Mouse (Mus musculus) gonadal fat pad, adult 2 months (tissue): ENCODE data around the gene Dlx3. TPM values are rescaled to one million over a fixed set of nuclear protein-coding genes. Genes with fewer than 3 reads are reported as not detected.
A peak's percentile ranks its signal among the peaks of the same experiment; 100 is the strongest.

Experiments used
- DNase-seq: peaks from one replicate; pipeline ENCODE4 v3.0.0-alpha.2; 2012; ENCODE audit warnings: low read depth
- polyA plus RNA-seq: library from polyadenylated mRNA; depleted of rRNA; stranded (reverse); fragments of >200 nt; gene quantifications from 2 replicates; pipeline ENCODE4 v1.2.3, GENCODE M21; 2012; rRNA removed

Dlx3 gene
- 0.07 and 0.29 TPM in 2 replicates for polyA plus RNA-seq

- no peak for DNase-seq
Observed at GRCm38 (mm10) chr11:95119990-95120632, at the start of gene Dlx3. Gene Dlx3, plus strand, starts transcription at chr11:95120119.

- peak; percentile 45 for DNase-seq
Observed at GRCm38 (mm10) chr11:95070140-95071107, 49.5 kb upstream of the Dlx3 start.

DNA sequence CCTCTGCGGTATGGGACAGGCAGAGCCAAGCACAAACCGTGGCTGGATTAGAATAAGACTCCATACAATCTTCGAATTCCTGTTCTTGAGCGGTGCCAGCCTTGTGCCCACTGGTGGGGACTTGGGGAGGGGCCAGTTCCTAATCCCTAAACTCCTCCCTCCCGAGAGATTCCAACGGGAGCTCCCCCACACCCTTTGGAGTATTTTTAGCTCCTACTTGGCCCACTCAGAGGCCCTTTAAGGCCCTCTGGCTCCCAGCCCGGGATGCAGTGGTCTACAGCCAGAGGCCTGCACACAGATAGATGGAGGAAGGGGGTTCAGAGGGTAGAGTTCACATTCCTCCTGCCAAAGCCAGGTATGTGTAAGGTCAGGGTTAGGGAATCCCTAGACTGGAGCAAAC lies 48.7 kb upstream of the Dlx3 start:
- no peak for DNase-seq

GRCm38 (mm10) chr11:95072136-95072535 lies 47.8 kb upstream of the Dlx3 start:
- no peak for DNase-seq

- no peak for DNase-seq
Observed at GRCm38 (mm10) chr11:95072804-95073203, 47.1 kb upstream of the Dlx3 start.

GRCm38 (mm10) chr11:95073835-95074234 lies 46.1 kb upstream of the Dlx3 start:
- no peak for DNase-seq

DNA sequence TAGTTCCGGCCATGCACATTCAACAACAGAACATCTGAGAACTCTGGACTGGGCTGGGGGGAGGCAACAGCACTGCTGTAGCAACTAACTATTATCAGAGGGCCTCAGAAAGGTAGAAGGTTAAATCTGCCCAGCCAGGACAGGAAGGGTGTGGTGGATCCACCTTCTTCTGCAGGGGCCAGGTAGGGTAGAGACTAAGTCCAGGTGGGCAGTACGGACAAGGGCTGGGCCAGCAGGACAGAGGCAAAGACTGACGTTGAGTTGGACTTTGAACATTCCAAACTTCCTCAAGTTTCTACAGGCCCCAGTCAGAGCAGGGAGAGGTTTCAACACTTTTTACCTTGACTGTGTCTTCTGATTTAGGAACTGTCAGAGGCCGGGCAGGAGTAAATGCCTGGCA lies 45.2 kb upstream of the Dlx3 start:
- no peak for DNase-seq

GRCm38 (mm10) chr11:95075197-95076040 lies 44.5 kb upstream of the Dlx3 start:
- DNase-seq = no peak

DNA sequence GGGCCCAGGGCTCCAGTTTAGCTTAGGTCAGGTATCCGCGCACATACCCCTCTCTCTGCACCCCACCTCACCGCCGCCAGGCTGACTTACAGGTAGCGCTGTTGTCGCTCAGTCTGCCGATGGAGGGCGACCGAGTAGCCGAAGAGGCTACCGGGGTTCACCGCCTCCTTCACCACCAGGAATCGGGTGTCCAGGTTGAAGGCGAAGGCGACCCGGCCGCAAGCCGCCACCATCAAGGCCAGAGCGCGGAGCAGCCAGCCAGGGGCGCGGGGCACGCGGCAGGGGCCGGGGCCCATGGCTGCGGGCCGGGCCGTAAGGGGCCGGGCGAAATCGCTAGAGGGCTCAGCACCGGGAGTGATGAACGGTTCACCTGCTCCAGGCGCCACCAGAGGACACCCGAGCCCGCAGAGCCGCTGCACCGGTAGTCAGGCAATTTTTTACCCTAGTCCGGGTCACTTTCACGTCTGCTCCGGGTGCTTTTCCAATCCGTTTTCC lies 43.8 kb upstream of the Dlx3 start:
- DNase-seq = no peak

DNA sequence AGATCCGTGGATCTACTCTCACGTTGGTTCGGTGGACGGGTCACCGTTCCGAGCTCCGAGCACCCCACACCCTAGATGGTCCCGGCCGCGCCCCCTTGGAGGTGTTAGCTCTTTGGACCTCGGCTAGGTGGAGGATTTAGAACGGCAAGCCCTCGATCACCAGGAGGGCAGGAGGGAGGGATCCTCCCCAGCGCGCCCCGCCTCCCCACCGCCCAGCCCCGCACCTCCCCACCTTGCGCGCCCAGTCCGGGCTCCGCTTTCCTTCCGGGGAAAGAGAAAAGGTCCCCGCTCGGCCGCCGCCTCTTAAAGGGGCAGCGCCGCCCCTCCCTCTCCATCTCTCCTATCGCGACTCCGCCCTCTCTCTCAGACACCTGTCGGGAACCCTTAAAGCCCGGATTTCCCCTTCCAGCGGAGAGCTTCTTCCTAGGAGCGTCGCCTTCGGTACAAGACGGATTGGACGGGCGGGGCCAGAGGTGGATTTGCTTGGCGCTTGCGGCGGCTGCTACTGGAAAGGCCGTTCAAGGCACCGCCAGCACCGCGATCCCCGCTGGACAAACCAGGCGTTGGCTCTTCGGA lies 43.3 kb upstream of the Dlx3 start, which contains the start of gene Itga3:
Itga3 (minus strand) TSS at position 266 of the 576 bp plus-strand sequence.
- DNase-seq = no peak

DNA sequence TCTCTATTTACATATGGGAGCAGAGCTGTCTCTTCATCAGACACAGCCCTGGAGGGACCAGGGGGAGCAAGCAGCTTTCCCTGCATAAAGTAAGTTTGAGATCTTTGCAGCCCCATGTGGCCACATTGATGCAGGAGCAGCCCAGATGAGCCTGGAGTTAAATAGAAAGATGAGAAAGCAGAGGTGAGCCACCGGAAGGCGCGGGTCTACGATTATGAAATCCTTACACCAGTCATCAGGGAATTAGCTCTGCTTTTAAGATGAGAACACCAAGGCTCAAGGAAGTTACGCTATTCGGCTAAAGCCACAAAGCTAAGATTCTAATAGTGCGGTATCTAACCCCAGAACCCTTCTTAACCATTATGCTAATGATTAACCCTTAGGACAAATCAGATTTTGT lies 42.0 kb upstream of the Dlx3 start:
- no peak for DNase-seq

DNA sequence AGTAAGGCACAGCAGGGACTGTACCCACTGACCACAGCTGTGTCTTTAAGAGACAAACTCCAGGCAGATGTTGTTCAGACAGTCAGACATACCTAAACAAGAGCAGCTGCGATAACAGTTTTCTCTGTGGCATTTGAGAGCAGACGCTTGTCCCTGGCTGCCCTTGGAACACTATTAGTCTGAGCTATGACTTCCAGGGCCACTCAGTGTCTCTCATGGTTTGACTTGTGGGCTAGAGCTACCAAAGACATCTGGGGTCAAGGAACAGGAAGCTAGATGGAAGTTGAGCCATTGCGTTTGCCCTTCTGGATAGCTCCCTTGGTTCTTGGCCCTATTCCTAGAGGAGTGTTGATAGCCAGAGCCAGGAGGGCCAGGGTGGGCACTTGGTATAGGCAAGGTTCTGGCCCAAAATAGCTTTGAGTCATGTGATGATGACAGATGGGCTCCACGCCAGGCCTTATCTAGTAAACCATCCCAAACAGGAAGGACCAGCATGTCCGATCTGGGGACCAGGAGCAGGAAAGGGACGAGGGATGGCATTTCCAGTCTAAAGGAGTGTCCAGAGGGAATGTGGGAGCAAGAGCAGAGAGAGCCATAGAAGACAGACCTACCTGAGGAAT lies 40.6 kb upstream of the Dlx3 start:
- no peak for DNase-seq

GRCm38 (mm10) chr11:95080783-95081182 lies 39.1 kb upstream of the Dlx3 start:
- no peak for DNase-seq

DNA sequence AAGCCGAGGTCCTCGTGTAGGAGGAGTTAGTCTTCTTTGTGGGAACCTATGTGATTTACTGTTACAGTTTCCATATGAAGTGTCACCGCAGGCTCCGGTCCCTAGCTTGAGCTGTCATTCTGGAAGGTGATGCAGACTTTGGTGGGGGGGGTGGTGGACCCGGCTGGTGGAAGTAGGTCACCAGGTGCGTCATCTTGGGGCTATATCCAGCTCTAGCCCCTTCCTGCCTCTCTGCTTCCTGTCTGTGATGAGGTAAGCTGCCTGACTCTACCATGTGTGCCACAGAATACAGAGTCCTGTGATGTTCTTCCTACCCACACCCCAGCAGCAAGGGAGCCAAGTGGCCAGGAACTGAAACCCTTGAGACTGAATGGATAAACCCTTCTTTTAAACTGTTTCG lies 37.0 kb upstream of the Dlx3 start:
- no peak for DNase-seq

GRCm38 (mm10) chr11:95084175-95084574 lies 35.7 kb upstream of the Dlx3 start:
- DNase-seq = no peak

DNA sequence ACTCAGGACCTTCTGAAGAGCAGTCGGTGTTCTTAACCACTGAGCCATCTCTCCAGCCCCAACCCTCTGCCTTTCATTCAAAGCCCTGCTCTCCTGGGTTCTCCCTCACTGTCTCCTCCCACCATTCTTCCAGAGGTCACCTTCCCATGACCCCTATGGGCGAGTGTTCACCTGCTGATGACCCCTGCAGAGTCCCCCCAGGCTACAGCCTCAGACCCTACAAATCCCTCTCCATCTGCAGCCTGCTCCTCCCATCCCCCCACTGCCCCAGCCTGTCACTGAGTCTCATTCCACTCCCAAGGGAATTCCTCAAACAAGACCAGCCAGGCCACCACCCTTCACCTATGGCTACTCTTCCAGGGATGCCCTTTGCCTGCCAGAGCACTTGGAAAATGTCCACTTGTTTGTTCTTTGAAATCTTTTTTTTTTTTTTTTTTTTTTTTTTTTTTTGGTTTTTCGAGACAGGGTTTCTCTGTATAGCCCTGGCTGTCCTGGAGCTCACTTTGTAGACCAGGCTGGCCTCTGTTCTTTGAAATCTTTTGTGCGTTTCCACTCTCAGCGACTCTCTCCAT lies 35.0 kb upstream of the Dlx3 start:
- no peak for DNase-seq

DNA sequence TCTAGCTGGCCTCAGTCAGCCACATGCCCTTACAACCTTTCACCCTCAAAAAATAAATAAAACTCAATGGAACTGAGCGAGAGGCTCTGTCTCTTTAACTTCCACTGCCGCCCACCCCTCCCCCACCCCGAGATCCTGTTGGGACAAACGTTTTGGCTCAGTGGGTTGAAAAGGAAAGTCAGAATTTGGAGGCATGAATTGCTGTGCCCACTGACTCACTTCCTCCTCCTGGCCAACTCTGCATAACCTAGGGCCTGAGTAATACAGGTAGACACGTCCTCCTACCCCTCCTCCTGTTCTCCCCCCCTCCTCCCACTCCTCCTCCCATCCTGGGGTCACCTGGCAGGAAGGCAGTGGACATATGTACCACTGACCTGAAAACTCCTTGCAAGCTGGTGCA lies 34.2 kb upstream of the Dlx3 start:
- no peak for DNase-seq

GRCm38 (mm10) chr11:95086229-95086628 lies 33.7 kb upstream of the Dlx3 start:
- DNase-seq = no peak

DNA sequence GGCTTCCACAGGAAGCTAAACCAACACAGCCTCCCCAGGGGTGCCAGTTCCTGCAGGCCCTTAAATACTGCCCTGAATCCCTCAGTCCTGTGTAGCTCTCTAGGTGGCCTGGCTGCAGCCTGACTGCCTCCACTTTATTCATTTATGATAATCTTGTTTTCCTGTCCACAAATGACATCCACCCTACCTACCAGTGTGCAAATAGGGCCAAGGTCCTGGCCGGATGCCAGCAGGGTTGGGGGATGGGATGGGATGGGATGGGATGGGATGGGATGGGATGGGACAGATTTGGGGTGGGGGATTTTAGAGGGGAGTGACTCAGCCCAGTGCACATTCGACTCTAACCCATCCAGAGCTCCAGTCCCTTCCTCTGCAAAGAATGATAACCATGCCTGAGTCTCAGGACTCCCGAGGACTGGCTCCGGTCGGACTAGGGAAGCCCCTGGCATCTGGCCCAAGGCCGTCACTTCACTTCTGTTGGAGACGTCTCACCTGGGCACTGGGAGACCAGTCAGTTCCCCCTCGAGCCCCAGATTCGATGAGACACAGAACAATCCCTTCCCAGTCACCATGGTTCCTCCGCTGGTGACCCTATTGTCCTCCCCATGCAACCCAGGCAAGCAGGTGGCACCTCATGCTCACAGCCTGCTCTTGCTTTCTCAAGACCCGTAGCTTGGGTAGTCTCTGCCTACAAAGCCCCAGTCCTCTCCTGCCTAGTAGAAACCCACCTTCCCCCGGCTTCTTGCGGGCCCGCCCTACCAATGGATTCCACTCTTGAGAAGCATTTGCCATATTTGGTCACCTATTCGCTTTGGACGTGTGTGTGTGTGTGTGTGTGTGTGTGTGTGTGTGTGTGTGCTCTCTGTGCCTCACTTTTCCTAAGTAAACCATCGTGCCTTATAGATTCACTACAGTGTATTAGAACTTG lies 32.4 kb upstream of the Dlx3 start:
- no peak for DNase-seq

GRCm38 (mm10) chr11:95088286-95088685 lies 31.6 kb upstream of the Dlx3 start:
- no peak for DNase-seq
